8 mouse cellular contexts compared by ENCODE assay signal in the genomic region with DNA sequence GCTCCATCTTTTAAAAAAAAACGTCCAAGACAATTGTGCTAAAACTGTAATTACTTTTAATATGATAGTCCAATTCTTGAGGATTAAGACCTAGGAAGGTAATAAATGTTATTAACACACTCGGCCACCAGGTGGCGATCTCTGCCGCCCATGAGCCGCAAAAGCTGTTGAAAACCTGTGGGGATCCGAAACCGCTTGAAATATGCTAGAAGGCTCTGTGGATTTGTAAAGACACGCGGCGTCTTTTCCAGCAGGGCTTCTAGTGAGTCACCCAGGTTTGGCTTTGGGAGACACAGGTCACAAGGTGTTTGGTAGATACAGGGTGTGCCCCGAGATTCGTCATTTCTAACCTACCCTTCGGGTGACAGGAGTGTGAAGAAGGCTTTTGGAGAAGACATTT. TPM values are rescaled to one million over a fixed set of nuclear protein-coding genes. Genes with fewer than 3 reads are reported as not detected.
DNase-seq lines count a peak whose midpoint lies in the region; ATAC-seq and TF ChIP-seq lines count a peak whose summit lies in the region.

No protein-coding gene starts in this region.

- peak; percentile 97 for DNase-seq in heart, adult 11 months
- DNase-seq in adipocyte (ENCODE audit: low spot score) = peak; percentile 81
- DNase-seq in cerebellum, postnatal 4 days (ENCODE audit: low spot score in 2 of 2) = peak; percentile 48 to 78
- DNase-seq in heart, postnatal 0 days (ENCODE audit: low spot score) = peak; percentile 58
- DNase-seq in layer of hippocampus, postnatal 25 days (ENCODE audit: extremely low spot score in 1 of 2, low spot score in 1 of 2) = peak; percentile 54 to 83
- DNase-seq in spleen, postnatal 10 days (ENCODE audit: low spot score in 2 of 2) = peak; percentile 62 to 84

- H3K9me3 ChIP-seq in heart, embryonic 11.5 days (replicated peaks; ENCODE audit: control insufficient read depth, low read length) = no peaks in the 10 kb centered on the region
- H3K9me3 ChIP-seq in heart, postnatal 0 days (replicated peaks; ENCODE audit: control insufficient read depth, low read length) = no peaks in the 10 kb centered on the region; the same call in 1 of the 2 replicates
- no peaks in the 10 kb centered on the region for H3K9me3 ChIP-seq in megakaryocyte, embryonic 14.5 days

- WGBS in heart, embryonic 11.5 days (ENCODE audit: insufficient replicate concordance) = 24% methylated on average over 13 of the region's 13 CpGs
- 23% methylated on average over 13 of the region's 13 CpGs for WGBS in heart, postnatal 0 days

- peak; percentile 78 for TF ChIP-seq CTCF in heart, postnatal 0 days (IDR thresholded peaks at IDR 0.05; ENCODE audit: low read depth)

- ATAC-seq in heart, embryonic 11.5 days (replicated peaks; ENCODE audit: insufficient number of reproducible peaks, low FRiP score, low TSS enrichment) = no peak
- no peak for ATAC-seq in heart, postnatal 0 days (ENCODE audit: insufficient read depth, low read depth)

- no peaks in the 10 kb centered on the region for H3K27me3 ChIP-seq in heart, embryonic 11.5 days (ENCODE audit: control insufficient read depth, insufficient read depth, low read length)
- H3K27me3 ChIP-seq in heart, postnatal 0 days (ENCODE audit: control insufficient read depth, insufficient read depth, low read length) = no peaks in the 10 kb centered on the region
- H3K27me3 ChIP-seq in megakaryocyte, embryonic 14.5 days (replicated peaks) = no peaks in the 10 kb centered on the region

- no peak overlapping the region for H3K4me3 ChIP-seq in heart, embryonic 11.5 days (ENCODE audit: low read depth, low read length)
- no peak overlapping the region for H3K4me3 ChIP-seq in heart, postnatal 0 days (ENCODE audit: low read depth, low read length)
- peak overlapping the region; percentile 53 for H3K4me3 ChIP-seq in megakaryocyte, embryonic 14.5 days (replicated peaks)

- no peaks in the 10 kb centered on the region for H3K4me1 ChIP-seq in heart, embryonic 11.5 days (ENCODE audit: control insufficient read depth, insufficient read depth, low read length)
- no peaks in the 10 kb centered on the region for H3K4me1 ChIP-seq in heart, postnatal 0 days (ENCODE audit: control insufficient read depth, insufficient read depth)
- H3K4me1 ChIP-seq in megakaryocyte, embryonic 14.5 days = peaks cover 14% of the 10 kb centered on the region

- H3K27ac ChIP-seq in heart, embryonic 11.5 days (ENCODE audit: low read depth, low read length) = no peak overlapping the region
- H3K27ac ChIP-seq in heart, postnatal 0 days (ENCODE audit: low read depth) = no peak overlapping the region

- no peak for TF ChIP-seq EP300 in heart, postnatal 0 days (IDR thresholded peaks at IDR 0.05; ENCODE audit: low read depth)

- H3K36me3 ChIP-seq in heart, embryonic 11.5 days (ENCODE audit: control insufficient read depth, insufficient read depth, low read length) = no peaks in the 10 kb centered on the region
- no peaks in the 10 kb centered on the region for H3K36me3 ChIP-seq in heart, postnatal 0 days (replicated peaks; ENCODE audit: control insufficient read depth, insufficient read depth, low read length)
- H3K36me3 ChIP-seq in megakaryocyte, embryonic 14.5 days (replicated peaks; ENCODE audit: low read length) = peaks cover 13% of the 10 kb centered on the region

- H3K9ac ChIP-seq in heart, embryonic 11.5 days (ENCODE audit: low read depth, low read length) = no peak overlapping the region
- no peak overlapping the region for H3K9ac ChIP-seq in heart, postnatal 0 days (replicated peaks; ENCODE audit: low read depth, low read length)

- no peak overlapping the region; the same call in 1 of the 2 replicates for H3K4me2 ChIP-seq in heart, embryonic 11.5 days
- no peak overlapping the region for H3K4me2 ChIP-seq in heart, postnatal 0 days (ENCODE audit: low read depth, low read length)

RNA-seq across cellular contexts. Expression of a gene that starts 35.1 kb away (rescaled TPM):
- polyA plus RNA-seq in heart, embryonic 11.5 days (2014; fragmentation: Nextera tagmentation; extraction: Ambion mirVana) = 12.3 and 14.9 TPM in 2 replicates
- 23.7 and 37.4 TPM in 2 replicates for total RNA-seq in heart, postnatal 0 days (2014; rRNA removed; ENCODE audit: low replicate concordance)
- 14.0 and 14.5 TPM in 2 replicates for polyA plus RNA-seq in heart, postnatal 0 days (2015; fragmentation: Nextera tagmentation; extraction: Ambion mirVana)
- 100 to 1,000 TPM; 129 to 144 TPM for total RNA-seq in layer of hippocampus, postnatal 25 days (2021)
- 7.4 TPM in 1 of 2 replicates, not detected in the other for polyA plus RNA-seq in megakaryocyte, embryonic 14.5 days (2012; ENCODE audit: insufficient read depth, low replicate concordance)
